Mouse (Mus musculus) lung, postnatal 0 days (tissue): ENCODE results near the gene Nrl.

ENCODE experiments used
- CTCF ChIP-seq: IDR thresholded peaks from 2 replicates; pipeline ENCODE4 v1.5.1; 2016; ENCODE audit warnings: antibody characterized with exemption, mild to moderate bottlenecking
- EP300 ChIP-seq: IDR thresholded peaks from 2 replicates; pipeline ENCODE4 v1.6.1; 2016; ENCODE audit warnings: antibody characterized with exemption, mild to moderate bottlenecking, control low read depth

- TF ChIP-seq CTCF (no peak), EP300 (no peak)
These were observed 33.4 kb downstream of the Nrl start for GRCm38 (mm10) chr14:55491291-55491833.
